Mouse (Mus musculus) hindbrain, embryonic 12.5 days (tissue): Measurements from ENCODE around the gene Cfap61. TPM values are rescaled to one million over a fixed set of nuclear protein-coding genes. Genes with fewer than 3 reads are reported as not detected.

Experiments
- polyA plus RNA-seq: library from polyadenylated mRNA; unstranded; fragments of >200 nt; fragmentation: Nextera tagmentation; extraction: Ambion mirVana; gene quantifications from 2 replicates; pipeline ENCODE4 v1.2.1, GENCODE M21; 2016

Cfap61 gene
- polyA plus RNA-seq, 1 experiment from 2014 or later: 3.6 TPM

Other genes with a start within 250 kb of the Cfap61 start
- gene Naa20, start 32.7 kb upstream of the Cfap61 start, polyA plus RNA-seq: 115 and 125 TPM in 2 replicates
- 39.0 and 41.5 TPM in 2 replicates for gene Crnkl1, start 230 bp downstream of the Cfap61 start, polyA plus RNA-seq